Mouse (Mus musculus): Measurements from ENCODE around the gene Ankmy1. TPM values are rescaled to one million over a fixed set of nuclear protein-coding genes. Genes with fewer than 3 reads are reported as not detected.

The Ankmy1 gene
- total and polyA plus RNA-seq, 3 experiments: 0.07 to 0.13 TPM; not detected in 1

DNA sequence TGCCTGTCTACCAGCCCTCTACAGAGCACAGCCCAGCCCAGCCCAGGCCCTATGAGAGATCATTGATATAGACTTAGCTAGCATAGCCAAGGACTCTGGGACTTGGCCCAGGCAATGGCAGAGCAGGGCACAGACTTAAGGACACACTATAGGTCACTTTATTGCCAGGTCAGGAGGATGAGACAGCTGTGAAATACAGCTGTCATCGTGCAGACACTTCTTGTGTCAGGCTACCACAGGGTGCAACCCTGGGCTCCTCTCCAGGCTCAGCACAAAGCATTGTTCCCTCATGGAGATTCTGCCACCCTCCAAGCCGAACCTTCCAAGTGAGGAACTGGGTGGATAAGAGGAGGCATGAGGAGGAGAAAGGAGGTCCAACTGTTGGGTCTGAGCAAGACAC lies 32.7 kb downstream of the Ankmy1 start:
- Histone ChIP-seq H3K4me2 (ENCODE audit: insufficient read depth, low read depth, poor library complexity, severe bottlenecking) (no peak overlapping the region), H3K79me2 (replicated peaks; ENCODE audit: control insufficient read depth, extremely low read depth, insufficient read depth, poor library complexity, severe bottlenecking) (no peaks in the 10 kb centered on the region), H3K27me3 (replicated peaks) (peaks cover 97% of the 10 kb centered on the region), H3K27ac (ENCODE audit: insufficient read depth, low read depth) (no peak overlapping the region), H3K36me3 (replicated peaks in 1 of 2; ENCODE audit: control insufficient read depth in 1 of 2, insufficient read depth in 1 of 2, low read length in 1 of 2) (no peaks in the 10 kb centered on the region), H3K4me1 (ENCODE audit: control insufficient read depth in 1 of 2, insufficient read depth in 2 of 2) (no peaks in the 10 kb centered on the region), H3K4me3 (replicated peaks in 1 of 3; ENCODE audit: low read depth in 2 of 3, low read length in 2 of 3, poor library complexity in 1 of 3) (no peak overlapping the region), H3K9me3 (replicated peaks; ENCODE audit: low read length) (peaks cover 9% of the 10 kb centered on the region), H3K9ac (ENCODE audit: insufficient read depth, low read depth) (no peak overlapping the region)
- TF ChIP-seq EP300 (IDR thresholded peaks at IDR 0.05; ENCODE audit: low read length) (no peak), MYC (IDR thresholded peaks at IDR 0.05; ENCODE audit: low read depth, low read length) (no peak), MAFK (IDR thresholded peaks at IDR 0.05; ENCODE audit: insufficient replicate concordance, low read length) (no peak), NRF1 (IDR thresholded peaks at IDR 0.05; ENCODE audit: low read depth, low read length) (no peak), JUND (conservative IDR thresholded peaks at IDR 0.05; ENCODE audit: low read depth, low read length) (no peak), USF1 (IDR thresholded peaks at IDR 0.05; ENCODE audit: low read depth, low read length) (no peak), NELFE (IDR thresholded peaks at IDR 0.05; ENCODE audit: low read depth, low read length) (no peak), POLR2AphosphoS2 (IDR thresholded peaks at IDR 0.05; ENCODE audit: low read depth, low read length) (no peak), ZKSCAN1 (IDR thresholded peaks at IDR 0.05; ENCODE audit: borderline replicate concordance, low read depth, low read length) (no peak)
- dilution Hi-C loops (cut with MboI; ENCODE audit: extremely low pct_ligation_motif_present, extremely low pct_unique_long_range_greater_than_20kb, low sequenced_read_pairs): no loop called here
- no peak for DNase-seq (ENCODE audit: extremely low read depth)
- in situ Hi-C loops (cut with MboI; ENCODE audit: low pct_ligation_motif_present, low pct_unique_long_range_greater_than_20kb, low sequenced_read_pairs): no loop called here

DNA sequence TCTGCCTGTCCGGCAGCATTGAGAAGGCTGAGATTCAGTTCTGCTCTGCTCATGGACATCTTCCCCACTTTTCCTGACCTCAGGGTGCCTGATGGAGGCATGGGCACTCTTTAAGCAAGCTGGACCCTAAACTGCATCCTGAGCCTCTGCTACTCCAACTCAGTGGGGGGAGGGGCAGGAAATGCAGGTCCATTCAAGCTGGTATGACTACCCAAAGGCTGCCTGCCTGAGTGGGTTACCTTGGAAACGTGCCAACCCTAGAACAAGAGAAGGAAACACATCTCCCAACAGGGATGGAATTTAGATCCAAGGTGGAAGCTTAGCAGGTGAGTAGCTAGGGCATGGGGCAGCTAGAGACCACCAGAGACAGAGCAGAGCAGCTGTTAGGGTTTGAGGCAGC lies 36.5 kb downstream of the Ankmy1 start:
- no peaks in the 10 kb centered on the region for H3K36me3 ChIP-seq (replicated peaks in 1 of 2; ENCODE audit: control insufficient read depth in 1 of 2, insufficient read depth in 1 of 2, low read length in 1 of 2)
- no peak overlapping the region for H3K4me3 ChIP-seq (replicated peaks in 1 of 3; ENCODE audit: low read depth in 2 of 3, low read length in 2 of 3, poor library complexity in 1 of 3)
- no peak overlapping the region for H3K27ac ChIP-seq (ENCODE audit: insufficient read depth, low read depth)
- H3K4me2 ChIP-seq (ENCODE audit: insufficient read depth, low read depth, poor library complexity, severe bottlenecking): no peak overlapping the region
- TF ChIP-seq ELF1 (IDR thresholded peaks at IDR 0.05; ENCODE audit: low read depth, low read length) (no peak), TCF12 (IDR thresholded peaks at IDR 0.05; ENCODE audit: low read depth, low read length) (no peak), NRF1 (IDR thresholded peaks at IDR 0.05; ENCODE audit: low read depth, low read length) (no peak), CHD2 (IDR thresholded peaks at IDR 0.05; ENCODE audit: low read length) (no peak), EP300 (IDR thresholded peaks at IDR 0.05; ENCODE audit: low read length) (no peak), MXI1 (IDR thresholded peaks at IDR 0.05; ENCODE audit: low read depth, low read length) (no peak), RAD21 (IDR thresholded peaks at IDR 0.05; ENCODE audit: low read depth, low read length) (no peak)
- H3K4me1 ChIP-seq (ENCODE audit: control insufficient read depth in 1 of 2, insufficient read depth in 2 of 2): no peaks in the 10 kb centered on the region
- peaks cover 3% of the 10 kb centered on the region for H3K9me3 ChIP-seq (replicated peaks; ENCODE audit: low read length)
- no peak overlapping the region for H3K9ac ChIP-seq (ENCODE audit: insufficient read depth, low read depth)
- in situ Hi-C loops (cut with MboI; ENCODE audit: low pct_ligation_motif_present, low pct_unique_long_range_greater_than_20kb, low sequenced_read_pairs): no loop called here
- peaks cover 93% of the 10 kb centered on the region for H3K27me3 ChIP-seq (replicated peaks)
- dilution Hi-C loops (cut with MboI; ENCODE audit: extremely low pct_ligation_motif_present, extremely low pct_unique_long_range_greater_than_20kb, low sequenced_read_pairs): no loop called here
- H3K79me2 ChIP-seq (replicated peaks; ENCODE audit: control insufficient read depth, extremely low read depth, insufficient read depth, poor library complexity, severe bottlenecking): no peaks in the 10 kb centered on the region
- no peak for DNase-seq (ENCODE audit: extremely low read depth)

DNA sequence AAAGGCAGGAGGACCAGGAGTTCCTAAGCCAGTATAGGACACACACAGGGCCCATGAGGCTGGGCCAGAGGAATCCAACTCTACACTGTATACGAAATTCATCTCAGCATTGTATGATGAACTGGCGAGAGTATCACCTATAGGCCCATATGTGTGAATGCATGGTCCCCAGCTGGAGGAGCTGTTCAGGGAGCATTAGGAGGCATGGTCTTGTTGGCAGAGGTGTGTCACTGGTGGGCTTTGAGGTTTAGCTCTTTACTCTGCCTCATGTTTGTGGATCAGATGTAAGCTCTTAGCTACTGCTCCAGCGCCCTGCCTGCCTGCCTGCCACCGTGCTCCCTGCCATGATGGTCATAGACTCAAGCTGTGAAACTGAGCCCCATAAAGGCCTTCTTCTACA lies 39.4 kb downstream of the Ankmy1 start:
- no peak overlapping the region for H3K27ac ChIP-seq (ENCODE audit: insufficient read depth, low read depth)
- peaks cover 1% of the 10 kb centered on the region for H3K9me3 ChIP-seq (replicated peaks; ENCODE audit: low read length)
- H3K4me3 ChIP-seq (replicated peaks in 1 of 3; ENCODE audit: low read depth in 2 of 3, low read length in 2 of 3, poor library complexity in 1 of 3): no peak overlapping the region
- DNase-seq (ENCODE audit: extremely low read depth): no peak
- H3K4me2 ChIP-seq (ENCODE audit: insufficient read depth, low read depth, poor library complexity, severe bottlenecking): no peak overlapping the region
- H3K9ac ChIP-seq (ENCODE audit: insufficient read depth, low read depth): no peak overlapping the region
- no peaks in the 10 kb centered on the region for H3K79me2 ChIP-seq (replicated peaks; ENCODE audit: control insufficient read depth, extremely low read depth, insufficient read depth, poor library complexity, severe bottlenecking)
- dilution Hi-C loops (cut with MboI; ENCODE audit: extremely low pct_ligation_motif_present, extremely low pct_unique_long_range_greater_than_20kb, low sequenced_read_pairs) (no loop called here), in situ Hi-C loops (cut with MboI; ENCODE audit: low pct_ligation_motif_present, low pct_unique_long_range_greater_than_20kb, low sequenced_read_pairs) (no loop called here)
- no peaks in the 10 kb centered on the region for H3K4me1 ChIP-seq (ENCODE audit: control insufficient read depth in 1 of 2, insufficient read depth in 2 of 2)
- peaks cover 91% of the 10 kb centered on the region for H3K27me3 ChIP-seq (replicated peaks)
- TF ChIP-seq CHD1 (IDR thresholded peaks at IDR 0.05; ENCODE audit: low read depth, low read length) (no peak), USF2 (conservative IDR thresholded peaks at IDR 0.05; ENCODE audit: low read depth, low read length) (no peak), UBTF (IDR thresholded peaks at IDR 0.05; ENCODE audit: low read depth, low read length) (no peak), SIN3A (IDR thresholded peaks at IDR 0.05; ENCODE audit: low read length) (no peak), MEF2A (IDR thresholded peaks at IDR 0.05; ENCODE audit: borderline replicate concordance, low read depth, low read length) (no peak), ETS1 (conservative IDR thresholded peaks at IDR 0.05; ENCODE audit: low read depth, low read length) (no peak), MAFK (IDR thresholded peaks at IDR 0.05; ENCODE audit: insufficient replicate concordance, low read length) (no peak), MXI1 (IDR thresholded peaks at IDR 0.05; ENCODE audit: low read depth, low read length) (no peak), POLR2A (IDR thresholded peaks at IDR 0.05; ENCODE audit: low read depth, low read length) (no peak)
- no peaks in the 10 kb centered on the region for H3K36me3 ChIP-seq (replicated peaks in 1 of 2; ENCODE audit: control insufficient read depth in 1 of 2, insufficient read depth in 1 of 2, low read length in 1 of 2)
